Mouse (Mus musculus) lung, postnatal 0 days (tissue): ENCODE results near the gene Tlk1.

Source experiments
- CTCF ChIP-seq: IDR thresholded peaks from 2 replicates; pipeline ENCODE4 v1.5.1; 2016; ENCODE audit warnings: antibody characterized with exemption, mild to moderate bottlenecking
- EP300 ChIP-seq: IDR thresholded peaks from 2 replicates; pipeline ENCODE4 v1.6.1; 2016; ENCODE audit warnings: antibody characterized with exemption, mild to moderate bottlenecking, control low read depth

DNA sequence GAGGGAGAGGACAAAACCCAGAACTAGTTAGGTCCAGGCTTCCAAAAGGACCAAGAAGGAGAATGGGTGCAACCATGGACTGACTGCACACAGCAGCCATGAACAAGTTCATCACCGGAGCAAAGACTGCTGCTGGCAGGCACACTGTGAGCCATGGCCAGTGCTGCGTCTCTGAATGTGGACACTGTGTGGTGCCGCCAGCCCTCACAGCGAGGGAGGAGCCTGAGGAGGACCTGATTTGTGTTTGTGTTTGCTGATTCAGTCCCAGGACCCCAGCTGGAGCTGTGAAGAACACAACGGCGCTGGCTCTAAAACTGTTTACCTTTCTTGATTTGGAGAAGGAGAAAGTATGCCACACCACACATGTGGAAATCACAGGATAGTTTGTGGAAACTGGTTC is 22.9 kb downstream of the Tlk1 start:
- TF ChIP-seq EP300 (no peak), CTCF (no peak)
